Mouse (Mus musculus) liver (tissue): ENCODE measurements around the gene Soat1.
"Not testable (repeated sequence)": the region's sequence is repeated elsewhere in the genome, so short reads cannot be mapped to it uniquely, and the experiment has no call there.

Experiments used
- DNase-seq: peaks from one replicate; pipeline ENCODE4 v3.0.0-alpha.2; 2020; ENCODE audit warnings: mixed read lengths

The Soat1 gene

DNA sequence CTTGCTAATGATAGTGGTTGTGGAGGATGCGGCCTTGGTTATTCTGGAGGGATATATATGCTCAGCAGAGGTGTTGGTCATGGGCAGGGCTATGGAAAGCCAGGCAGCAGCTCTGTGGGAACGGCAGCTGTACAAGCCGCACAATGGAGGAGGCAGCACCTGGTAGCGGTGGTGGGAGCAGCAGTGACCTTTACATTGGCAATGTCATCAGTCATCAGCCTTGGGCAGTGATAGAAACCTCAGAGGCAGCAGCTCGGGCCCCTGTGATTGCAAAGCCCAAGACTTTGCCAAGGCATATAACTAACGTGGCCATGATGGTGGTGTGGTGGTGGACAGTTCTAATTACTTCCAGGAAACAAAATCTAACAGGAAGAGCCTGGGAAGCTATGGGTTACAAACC is 50.6 kb downstream of the Soat1 start:
- DNase-seq = no peak

DNA sequence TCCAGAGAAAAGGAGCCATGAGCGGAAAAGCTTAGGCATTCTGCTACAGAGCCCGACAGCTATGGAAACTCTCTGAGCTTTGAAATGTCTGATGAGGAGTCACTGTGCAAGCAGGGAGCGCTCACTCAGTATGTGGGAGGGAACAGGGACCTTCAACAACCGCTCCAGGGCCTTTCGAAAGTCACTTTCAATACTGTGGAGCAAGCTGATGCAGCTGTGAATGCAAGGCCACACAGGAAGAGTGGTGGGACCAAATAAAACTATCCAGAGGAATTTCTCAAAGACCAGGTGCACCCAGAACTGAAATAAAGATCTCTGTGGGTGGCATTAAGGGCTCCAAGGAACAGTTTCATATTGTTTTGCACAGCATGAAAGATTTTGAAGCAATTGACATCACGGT is 51.3 kb downstream of the Soat1 start:
- DNase-seq = no peak

DNA sequence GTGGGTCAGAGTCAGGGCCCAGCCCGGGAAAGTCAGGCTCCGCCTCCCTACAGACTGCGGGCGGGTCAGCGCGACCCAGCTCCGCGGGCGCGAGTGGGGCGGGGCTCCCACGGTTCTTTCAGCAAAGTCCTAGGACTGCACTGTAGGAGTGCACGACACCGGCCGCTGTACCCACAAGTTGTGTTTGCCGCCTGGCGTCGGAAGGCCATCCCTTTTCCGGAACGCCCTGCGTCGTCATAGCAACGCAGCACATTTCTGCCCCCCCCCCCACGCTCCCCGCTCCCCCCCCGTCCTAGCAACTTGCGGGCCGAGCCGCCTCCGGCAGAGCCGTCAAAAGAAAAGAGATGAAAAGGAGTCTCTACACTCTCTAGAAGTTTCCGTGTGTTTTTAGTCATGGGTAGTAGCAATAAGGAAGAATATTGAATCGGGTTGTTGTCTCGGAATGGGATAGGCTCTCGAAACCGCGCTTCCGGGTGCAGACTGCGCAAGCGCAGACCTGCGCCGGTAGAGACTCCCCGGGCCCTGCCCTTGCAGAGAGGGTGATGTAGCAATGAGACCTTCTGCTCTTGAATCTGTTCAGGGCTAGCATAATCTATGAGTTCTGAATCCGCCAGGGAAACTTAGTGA is 53.3 kb downstream of the Soat1 start, which contains the start of gene Axdnd1:
Gene Axdnd1 (minus strand): TSS at position 489 of the 627 bp plus-strand sequence.
- DNase-seq = peak; percentile 90

DNA sequence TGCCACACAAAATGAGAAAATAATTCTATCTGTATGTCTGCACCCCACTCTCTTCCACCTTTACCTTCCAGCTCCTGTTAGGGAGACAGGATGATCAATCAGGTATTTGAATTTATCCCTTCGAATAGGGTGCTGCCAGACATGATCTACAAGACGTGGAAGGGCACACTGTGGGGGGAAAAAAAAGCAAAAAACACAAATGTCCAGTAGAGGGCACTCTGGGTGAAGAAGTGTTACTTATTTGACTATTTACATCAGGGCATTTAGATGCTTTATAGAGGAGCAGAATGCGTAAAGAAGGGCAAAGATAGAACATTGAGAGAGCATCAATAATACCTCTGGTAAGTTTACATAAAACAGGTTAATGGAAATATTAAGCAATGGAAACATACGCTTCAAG is 56.0 kb downstream of the Soat1 start:
- DNase-seq = no peak

DNA sequence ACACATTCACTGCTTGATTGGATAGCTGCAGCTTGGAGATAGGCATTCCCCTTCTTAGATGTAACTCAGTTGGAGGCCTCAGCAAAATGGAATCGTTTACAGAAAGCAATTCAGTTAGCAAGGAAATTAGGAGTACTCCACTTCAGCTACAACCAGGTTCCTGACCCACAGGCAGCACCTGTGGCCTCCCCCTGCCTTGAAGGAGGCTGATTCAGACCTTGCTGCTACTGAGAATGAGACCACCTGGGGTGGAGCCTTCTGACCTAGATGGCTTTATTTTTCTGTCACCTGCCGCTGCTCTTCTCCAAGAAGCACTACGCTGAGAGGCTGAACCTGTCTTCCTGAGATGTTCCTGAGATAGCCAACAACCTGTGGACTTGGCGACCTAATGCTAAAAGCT is 65.6 kb downstream of the Soat1 start:
- no peak for DNase-seq

DNA sequence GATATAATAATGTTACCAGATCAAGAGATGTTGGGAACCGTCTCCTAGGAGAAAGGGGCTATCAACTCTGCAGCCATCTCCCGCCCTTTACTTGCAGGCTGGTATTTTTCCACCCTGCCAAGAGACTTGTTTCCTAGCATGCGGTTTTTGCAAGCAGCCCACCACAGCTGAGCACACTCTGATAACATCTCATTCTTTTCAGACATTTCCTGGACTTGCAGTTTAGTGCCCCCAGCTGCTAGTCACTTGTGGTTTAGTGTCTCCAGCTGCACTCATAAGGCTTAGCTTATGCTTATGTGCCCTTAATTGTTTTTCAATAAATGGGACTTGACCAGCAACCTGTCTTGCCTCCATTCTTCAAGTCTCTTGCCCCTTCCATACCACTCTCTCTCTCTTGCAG is 66.1 kb downstream of the Soat1 start:
- DNase-seq = no peak

DNA sequence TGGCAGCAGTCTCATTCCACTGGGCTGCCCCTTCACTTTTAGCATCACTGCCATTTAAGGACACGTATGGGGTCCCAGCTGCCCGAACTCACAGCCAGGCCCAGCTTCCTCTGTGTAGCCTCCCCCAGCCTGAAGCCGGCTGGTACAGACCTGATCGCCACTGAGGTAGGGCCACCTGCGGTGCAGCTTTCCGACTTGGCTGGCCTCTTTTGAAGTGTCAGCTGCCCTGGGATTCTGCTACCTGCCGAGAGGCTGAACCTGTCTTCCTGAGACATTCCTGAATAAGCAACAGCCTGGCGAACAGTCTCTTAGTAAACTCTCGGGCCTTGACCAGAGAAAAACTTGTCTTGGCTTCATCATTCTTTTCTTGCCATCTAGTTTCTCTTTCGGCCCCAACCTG is 70.9 kb downstream of the Soat1 start:
- no peak for DNase-seq

DNA sequence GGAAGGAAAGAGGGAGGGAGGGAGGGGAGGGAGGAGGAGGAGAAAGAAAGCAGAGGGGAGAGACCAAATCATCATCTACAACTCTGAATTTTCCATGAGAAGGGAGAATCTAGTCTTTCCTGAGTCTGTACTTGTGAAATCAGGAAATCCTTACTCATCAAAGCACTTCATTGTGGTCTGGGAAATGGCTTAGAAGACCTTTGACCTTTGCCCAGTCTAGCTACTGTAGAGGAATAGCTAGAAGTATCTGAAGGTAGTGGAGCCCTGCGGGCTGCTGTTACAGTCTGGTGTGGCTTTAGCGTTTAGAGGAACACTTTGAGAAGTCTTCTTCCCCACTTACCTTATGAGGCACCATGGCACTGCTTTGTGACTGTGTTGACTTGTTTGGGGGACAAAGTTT is 71.6 kb downstream of the Soat1 start:
- DNase-seq = no peak

DNA sequence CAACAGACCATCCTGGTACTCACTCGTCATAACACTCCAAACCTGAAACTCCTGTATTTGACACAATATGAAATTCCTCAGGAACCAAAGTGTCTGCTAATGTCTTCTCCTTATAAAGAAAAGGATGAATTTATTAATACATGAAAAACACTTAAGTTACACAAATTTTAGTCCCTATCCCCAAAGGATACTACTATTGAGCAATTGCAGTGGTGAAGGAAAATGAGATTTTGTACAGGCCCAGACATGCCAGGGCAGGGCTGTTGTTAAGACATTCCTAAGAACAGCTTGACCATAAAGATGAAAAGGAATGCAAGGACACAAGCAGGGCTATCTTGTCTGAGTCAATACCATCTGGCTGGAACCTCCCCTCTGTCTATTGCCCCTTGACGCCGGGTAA is 74.0 kb downstream of the Soat1 start:
- DNase-seq = not testable (repeated sequence)

DNA sequence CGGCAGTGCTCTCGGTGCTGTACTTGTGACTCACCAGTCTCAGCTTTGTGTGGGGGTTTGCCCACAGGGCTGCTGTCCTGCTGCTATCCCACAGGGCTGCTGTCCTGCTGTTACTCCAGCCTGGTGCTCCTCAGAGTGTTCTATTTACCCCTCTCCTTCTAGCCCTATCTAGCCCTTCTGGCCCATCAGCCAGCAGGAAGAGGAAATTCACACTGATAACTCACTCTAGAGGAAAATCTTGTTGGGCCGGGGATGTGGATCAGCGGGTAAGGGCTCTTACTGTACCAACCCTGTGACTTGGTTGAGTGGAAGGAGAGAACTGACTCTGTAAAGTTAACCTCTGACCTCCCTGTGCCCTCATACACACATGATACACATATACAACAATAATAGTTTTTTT is 81.0 kb downstream of the Soat1 start:
- no peak for DNase-seq

DNA sequence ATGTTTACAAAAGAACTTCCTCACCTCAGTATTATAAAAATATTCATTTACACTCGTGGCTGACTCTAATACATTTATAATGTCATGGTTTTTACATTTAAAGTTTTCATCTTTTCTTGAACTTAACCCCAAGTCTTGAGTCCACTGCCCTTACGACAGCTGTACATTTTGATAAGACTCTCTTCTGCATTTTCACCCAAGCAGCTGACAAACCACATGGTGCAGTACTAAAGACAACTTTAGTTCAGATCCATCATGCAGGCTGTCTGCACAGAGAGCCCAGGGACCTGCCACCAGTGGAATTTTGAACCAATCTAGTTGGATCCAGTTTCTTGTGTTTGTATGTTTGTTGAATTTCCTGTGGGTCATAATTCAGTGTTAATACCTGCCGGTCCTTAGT is 87.3 kb downstream of the Soat1 start:
- DNase-seq = peak; percentile 14

DNA sequence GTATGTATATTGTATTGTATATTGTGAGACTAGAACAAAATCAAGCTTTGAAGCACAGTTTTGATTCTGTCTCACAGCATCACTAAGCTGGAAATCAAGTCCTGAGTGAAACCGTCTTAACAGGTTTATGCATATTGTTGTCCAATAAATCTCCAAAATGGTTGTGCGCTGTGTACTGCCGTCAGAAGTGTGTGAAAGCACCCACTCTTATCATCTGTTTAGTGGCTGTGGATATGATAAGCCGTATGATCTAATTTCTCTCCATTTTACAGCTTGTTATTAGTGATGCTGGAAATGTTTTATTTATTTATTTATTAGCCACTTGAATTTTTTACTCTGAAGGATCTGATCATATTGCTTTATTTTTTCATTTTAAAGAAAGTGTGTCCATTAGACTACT is 87.9 kb downstream of the Soat1 start:
- DNase-seq = no peak

DNA sequence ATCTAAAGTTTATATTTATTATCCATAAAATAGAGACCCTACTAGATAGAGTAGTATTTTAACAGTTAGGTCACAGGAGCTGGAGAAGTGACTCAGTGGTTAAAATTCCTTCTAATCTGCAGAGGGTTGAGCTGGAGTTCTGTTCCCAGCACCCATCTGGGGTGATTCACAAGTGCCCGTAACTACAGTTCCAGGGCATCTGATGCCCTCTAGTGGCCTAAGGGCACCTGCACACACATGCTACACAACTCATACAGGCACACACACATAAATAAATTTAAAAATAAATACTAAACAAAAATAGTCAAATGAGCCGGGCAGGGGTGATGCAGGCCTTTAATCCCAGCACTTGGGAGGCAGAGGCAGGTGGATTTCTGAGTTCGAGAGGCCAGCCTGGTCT is 92.9 kb downstream of the Soat1 start:
- no peak for DNase-seq
